Mouse (Mus musculus): ENCODE data around the gene Dgcr6.
"Not testable (repeated sequence)": the region's sequence is repeated elsewhere in the genome, so short reads cannot be mapped to it uniquely, and the experiment has no call there.

Gene Dgcr6

GRCm38 (mm10) chr16:18052731-18053202, at the start of gene Dgcr6:
Gene Dgcr6 (plus strand): TSS chr16:18052860.
- DNase-seq: peak; percentile 91

- DNase-seq: no peak
Measured at GRCm38 (mm10) chr16:18004589-18004988, 48.1 kb upstream of the Dgcr6 start.

- no peak for DNase-seq
Measured at GRCm38 (mm10) chr16:18007083-18007482, 45.6 kb upstream of the Dgcr6 start.

- no peak for DNase-seq
Measured at GRCm38 (mm10) chr16:18011101-18011500, 41.6 kb upstream of the Dgcr6 start.

GRCm38 (mm10) chr16:18016482-18016881, 36.2 kb upstream of the Dgcr6 start:
- DNase-seq: not testable (repeated sequence)

- no peak for DNase-seq
Measured at GRCm38 (mm10) chr16:18022780-18023557, 29.7 kb upstream of the Dgcr6 start.

GRCm38 (mm10) chr16:18027371-18027770, 25.3 kb upstream of the Dgcr6 start:
- DNase-seq: no peak

- no peak for DNase-seq
Measured at GRCm38 (mm10) chr16:18031752-18032151, 20.9 kb upstream of the Dgcr6 start.

- DNase-seq: no peak
Measured at GRCm38 (mm10) chr16:18033289-18033688, 19.4 kb upstream of the Dgcr6 start.

- no peak for DNase-seq
Measured at GRCm38 (mm10) chr16:18034286-18034685, 18.4 kb upstream of the Dgcr6 start.

GRCm38 (mm10) chr16:18036425-18036955, 16.2 kb upstream of the Dgcr6 start:
- DNase-seq: peak; percentile 54

GRCm38 (mm10) chr16:18037025-18037424, 15.6 kb upstream of the Dgcr6 start:
- no peak for DNase-seq

- DNase-seq: no peak
Measured at GRCm38 (mm10) chr16:18044991-18045390, 7.7 kb upstream of the Dgcr6 start.

GRCm38 (mm10) chr16:18047660-18048059, 5.0 kb upstream of the Dgcr6 start:
- peak; percentile 67 for DNase-seq

GRCm38 (mm10) chr16:18048071-18048470, 4.6 kb upstream of the Dgcr6 start:
- no peak for DNase-seq

- no peak for DNase-seq
Measured at GRCm38 (mm10) chr16:18052322-18052721, 338 bp upstream of the Dgcr6 start.

GRCm38 (mm10) chr16:18056215-18056614, 3.6 kb downstream of the Dgcr6 start:
- DNase-seq: no peak

- DNase-seq: peak; percentile 72
Measured at GRCm38 (mm10) chr16:18058331-18058731, 5.7 kb downstream of the Dgcr6 start.

GRCm38 (mm10) chr16:18059243-18059642, 6.6 kb downstream of the Dgcr6 start:
- peak; percentile 9 for DNase-seq

GRCm38 (mm10) chr16:18061201-18061600, 8.5 kb downstream of the Dgcr6 start:
- peak; percentile 65 for DNase-seq

GRCm38 (mm10) chr16:18066060-18067009, 13.7 kb downstream of the Dgcr6 start:
- DNase-seq: peak; percentile 91

GRCm38 (mm10) chr16:18068653-18069376, 16.2 kb downstream of the Dgcr6 start:
- DNase-seq: no peak

- no peak for DNase-seq
Measured at GRCm38 (mm10) chr16:18070798-18071197, 18.1 kb downstream of the Dgcr6 start.
